Mouse (Mus musculus): ENCODE data around the gene Plaur.

Gene Plaur

GRCm38 (mm10) chr7:24445266-24445926, 16.9 kb upstream of the Plaur start:
- no peak for DNase-seq (ENCODE audit: extremely low read depth, insufficient read length, low spot score)

- DNase-seq (ENCODE audit: extremely low read depth, insufficient read length, low spot score): no peak
Measured at GRCm38 (mm10) chr7:24446697-24447340, 15.5 kb upstream of the Plaur start.

GRCm38 (mm10) chr7:24448782-24449517, 13.3 kb upstream of the Plaur start:
- peak; percentile 65 for DNase-seq (ENCODE audit: extremely low read depth, insufficient read length, low spot score)

GRCm38 (mm10) chr7:24450585-24451017, 11.7 kb upstream of the Plaur start:
- no peak for DNase-seq (ENCODE audit: extremely low read depth, insufficient read length, low spot score)

GRCm38 (mm10) chr7:24451855-24452311, 10.4 kb upstream of the Plaur start, which contains the start of gene Irgc1:
Gene Irgc1, minus strand, starts transcription at chr7:24452297.
- no peak for DNase-seq (ENCODE audit: extremely low read depth, insufficient read length, low spot score)

GRCm38 (mm10) chr7:24454199-24454598, 8.1 kb upstream of the Plaur start:
- no peak for DNase-seq (ENCODE audit: extremely low read depth, insufficient read length, low spot score)

- DNase-seq (ENCODE audit: extremely low read depth, insufficient read length, low spot score): no peak
Measured at GRCm38 (mm10) chr7:24455726-24456125, 6.6 kb upstream of the Plaur start.

GRCm38 (mm10) chr7:24457726-24458370, 4.4 kb upstream of the Plaur start:
- peak; percentile 74 for DNase-seq (ENCODE audit: extremely low read depth, insufficient read length, low spot score)

- DNase-seq (ENCODE audit: extremely low read depth, insufficient read length, low spot score): peak; percentile 75
Measured at GRCm38 (mm10) chr7:24459440-24459839, 2.8 kb upstream of the Plaur start.

- DNase-seq (ENCODE audit: extremely low read depth, insufficient read length, low spot score): peak; percentile 77
Measured at GRCm38 (mm10) chr7:24459843-24460242, 2.4 kb upstream of the Plaur start.

- DNase-seq (ENCODE audit: extremely low read depth, insufficient read length, low spot score): peak; percentile 68
Measured at GRCm38 (mm10) chr7:24461376-24462051, 770 bp upstream of the Plaur start.

- DNase-seq (ENCODE audit: extremely low read depth, insufficient read length, low spot score): no peak
Measured at GRCm38 (mm10) chr7:24466835-24467234, 4.6 kb downstream of the Plaur start.

GRCm38 (mm10) chr7:24467886-24468285, 5.6 kb downstream of the Plaur start:
- DNase-seq (ENCODE audit: extremely low read depth, insufficient read length, low spot score): no peak

GRCm38 (mm10) chr7:24469126-24469525, 6.8 kb downstream of the Plaur start:
- no peak for DNase-seq (ENCODE audit: extremely low read depth, insufficient read length, low spot score)

GRCm38 (mm10) chr7:24470356-24470755, 8.1 kb downstream of the Plaur start:
- peak; percentile 78 for DNase-seq (ENCODE audit: extremely low read depth, insufficient read length, low spot score)

- DNase-seq (ENCODE audit: extremely low read depth, insufficient read length, low spot score): no peak
Measured at GRCm38 (mm10) chr7:24472442-24472841, 10.2 kb downstream of the Plaur start.

- DNase-seq (ENCODE audit: extremely low read depth, insufficient read length, low spot score): no peak
Measured at GRCm38 (mm10) chr7:24472937-24473336, 10.7 kb downstream of the Plaur start.

- no peak for DNase-seq (ENCODE audit: extremely low read depth, insufficient read length, low spot score)
Measured at GRCm38 (mm10) chr7:24473913-24474529, 11.7 kb downstream of the Plaur start.

- no peak for DNase-seq (ENCODE audit: extremely low read depth, insufficient read length, low spot score)
Measured at GRCm38 (mm10) chr7:24474811-24475506, 12.7 kb downstream of the Plaur start.
